Mouse (Mus musculus) erythroblast, embryonic 14.5 days (primary cell): ENCODE measurements around the gene Glul.

Source experiments
- GATA1 ChIP-seq: IDR thresholded peaks from 2 replicates; pipeline ENCODE4 v1.6.1; 2012; ENCODE audit warnings: low read length, inconsistent platforms, mixed read lengths
- TAL1 ChIP-seq: IDR thresholded peaks from 3 replicates; pipeline ENCODE4 v1.6.1; 2012; ENCODE audit warnings: low read length, inconsistent platforms, mixed read lengths

GRCm38 (mm10) chr1:153855946-153856345 is 43.8 kb upstream of the Glul start:
- TF ChIP-seq GATA1 (no peak), TAL1 (no peak)
